Mouse (Mus musculus) limb, embryonic 11.5 days (tissue): ENCODE results near the gene Tenm4. TPM values are rescaled to one million over a fixed set of nuclear protein-coding genes. Genes with fewer than 3 reads are reported as not detected.

Experiments
- ATAC-seq: fragments of 200-750 bp; cut with Nextera tagmentation; 2 replicates; pipeline ENCODE4 v1.8.0; 2017; ENCODE audit warnings: low read depth; ENCODE audit not compliant: insufficient number of reproducible peaks, low FRiP score, low TSS enrichment
- DNase-seq: peaks from one replicate; pipeline ENCODE4 v3.0.0-alpha.2; 2015; ENCODE audit warnings: low spot score
- H3K27ac ChIP-seq: fragments of 300-500 bp; sonication (generic); replicated peaks from 2 replicates; pipeline ENCODE4 v1.5.1; 2014; ENCODE audit warnings: low read depth, mild to moderate bottlenecking, low read length
- H3K27me3 ChIP-seq: fragments of 300-500 bp; sonication (generic); 2 replicates; pipeline ENCODE4 v1.6.1; 2014; ENCODE audit warnings: mild to moderate bottlenecking, low read length, mixed read lengths; ENCODE audit not compliant: control insufficient read depth, insufficient read depth
- H3K36me3 ChIP-seq: fragments of 300-500 bp; sonication (generic); 2 replicates; pipeline ENCODE4 v1.6.1; 2014; ENCODE audit warnings: mild to moderate bottlenecking, low read length, moderate library complexity, mixed read lengths; ENCODE audit not compliant: control insufficient read depth, insufficient read depth
- H3K4me1 ChIP-seq: fragments of 300-500 bp; sonication (generic); 2 replicates; pipeline ENCODE4 v1.6.1; 2014; ENCODE audit warnings: low read length, mixed read lengths; ENCODE audit not compliant: control insufficient read depth, insufficient read depth
- H3K4me2 ChIP-seq: fragments of 300-500 bp; sonication (generic); 2 replicates; pipeline ENCODE4 v1.6.1; 2014; ENCODE audit warnings: low read depth, mild to moderate bottlenecking, moderate library complexity; ENCODE audit not compliant: severe bottlenecking
- H3K4me3 ChIP-seq: fragments of 300-500 bp; sonication (generic); 2 replicates; pipeline ENCODE4 v1.5.1; 2014; ENCODE audit warnings: low read depth, low read length
- H3K9ac ChIP-seq: fragments of 300-500 bp; sonication (generic); 2 replicates; pipeline ENCODE4 v1.6.1; 2014; ENCODE audit warnings: mild to moderate bottlenecking, low read length
- H3K9me3 ChIP-seq: fragments of 300-500 bp; sonication (generic); 2 replicates; pipeline ENCODE4 v1.6.1; 2016; ENCODE audit warnings: low read length; ENCODE audit not compliant: control insufficient read depth
- WGBS: fragments of 180-500 bp; shearing (Covaris S2); extraction: QIAGEN DNeasy Blood & Tissue Kit; methylation state at CpG from one replicate; pipeline ENCODE4 v1.1.7; 2014; 5-methylcytosine and 5-hydroxymethylcytosine counted together
- polyA plus RNA-seq: library from polyadenylated mRNA; unstranded; fragments of >200 nt; fragmentation: Nextera tagmentation; extraction: Ambion mirVana; gene quantifications from 2 replicates; pipeline ENCODE4 v1.2.1, GENCODE M21; 2014

Gene Tenm4
- polyA plus RNA-seq, 1 experiment from 2014 or later, result 43.1 TPM

DNA sequence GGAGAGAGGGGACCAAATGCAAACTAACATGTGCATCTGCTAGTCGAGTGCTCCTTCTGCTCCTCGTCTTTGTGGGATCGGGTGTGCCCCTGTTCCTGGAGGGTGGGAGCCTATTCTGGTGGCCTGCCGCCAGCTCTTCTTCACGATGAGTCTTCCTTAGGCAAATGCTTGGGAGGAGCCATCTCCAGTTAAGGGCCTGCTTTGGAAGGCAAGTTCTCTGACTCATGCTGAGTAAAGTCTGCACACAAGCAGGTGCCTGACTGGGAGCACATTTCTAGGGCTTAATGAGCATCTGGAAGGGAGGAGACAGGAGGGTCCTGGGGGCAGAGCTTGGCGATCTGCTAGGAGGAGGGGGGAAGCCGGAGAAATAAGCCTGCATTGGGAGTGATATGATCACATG, 350.9 kb downstream of the Tenm4 start:
- Histone ChIP-seq H3K4me3 (no peak overlapping the region), H3K4me2 (no peak overlapping the region), H3K4me1 (peaks cover 6% of the 10 kb centered on the region), H3K9ac (no peak overlapping the region), H3K27ac (no peak overlapping the region), H3K36me3 (no peaks in the 10 kb centered on the region), H3K9me3 (no peaks in the 10 kb centered on the region), H3K27me3 (no peaks in the 10 kb centered on the region)
- WGBS, result 59% methylated on average over 7 of the region's 7 CpGs
- DNase-seq (no peak), ATAC-seq (no peak)

DNA sequence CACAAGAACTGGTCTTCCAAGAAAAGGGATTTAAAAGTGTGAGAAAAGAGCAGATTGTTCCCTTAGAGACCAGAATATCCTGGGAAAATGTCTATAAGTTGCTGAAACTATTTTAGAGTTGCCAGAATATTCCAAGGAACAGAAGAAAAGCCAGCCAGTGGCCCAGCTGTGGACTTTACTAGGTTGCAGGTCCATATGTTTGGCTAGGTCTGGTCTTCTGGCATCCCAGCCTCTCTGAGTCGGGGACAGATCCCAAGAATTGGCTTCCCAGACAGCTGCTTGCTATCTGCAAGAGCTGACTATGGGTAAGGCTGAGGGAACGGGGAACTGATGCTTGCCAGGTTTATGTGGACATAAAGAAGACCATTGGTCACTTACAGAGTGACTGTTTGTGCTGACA, 352.6 kb downstream of the Tenm4 start:
- H3K4me3 ChIP-seq, result no peak overlapping the region
- H3K27ac ChIP-seq, result no peak overlapping the region
- no peak for ATAC-seq
- 54% methylated on average over 2 of the region's 2 CpGs for WGBS
- no peak overlapping the region for H3K9ac ChIP-seq
- no peaks in the 10 kb centered on the region for H3K36me3 ChIP-seq
- no peaks in the 10 kb centered on the region for H3K27me3 ChIP-seq
- DNase-seq, result no peak
- peaks cover 6% of the 10 kb centered on the region for H3K4me1 ChIP-seq
- no peaks in the 10 kb centered on the region for H3K9me3 ChIP-seq
- no peak overlapping the region for H3K4me2 ChIP-seq

GRCm38 (mm10) chr7:96524486-96525205, 353.6 kb downstream of the Tenm4 start:
- Histone ChIP-seq H3K27ac (0 out of 2 replicates have a peak overlapping the region, but pooled peaks have one; percentile 30), H3K4me3 (no peak overlapping the region), H3K4me1 (peaks cover 6% of the 10 kb centered on the region), H3K9me3 (no peaks in the 10 kb centered on the region), H3K9ac (no peak overlapping the region), H3K27me3 (no peaks in the 10 kb centered on the region), H3K4me2 (no peak overlapping the region), H3K36me3 (no peaks in the 10 kb centered on the region)
- DNase-seq (no peak), ATAC-seq (no peak)
- 67% methylated on average over 8 of the region's 8 CpGs for WGBS

- H3K9ac ChIP-seq, result no peak overlapping the region
- no peaks in the 10 kb centered on the region for H3K27me3 ChIP-seq
- H3K27ac ChIP-seq, result 0 out of 2 replicates have a peak overlapping the region, but pooled peaks have one; percentile 30
- DNase-seq (no peak), ATAC-seq (no peak)
- H3K9me3 ChIP-seq, result no peaks in the 10 kb centered on the region
- no peaks in the 10 kb centered on the region for H3K36me3 ChIP-seq
- H3K4me1 ChIP-seq, result peaks cover 6% of the 10 kb centered on the region
- no peak overlapping the region for H3K4me2 ChIP-seq
- H3K4me3 ChIP-seq, result no peak overlapping the region
- 26% methylated on average over 1 of the region's 1 CpGs for WGBS
Observed at GRCm38 (mm10) chr7:96525344-96525743, 354.3 kb downstream of the Tenm4 start.

GRCm38 (mm10) chr7:96530571-96531426, 359.8 kb downstream of the Tenm4 start:
- Histone ChIP-seq H3K4me3 (no peak overlapping the region), H3K9ac (peak overlapping the region; percentile 2; the same call in 1 of the 2 replicates), H3K4me2 (no peak overlapping the region), H3K36me3 (no peaks in the 10 kb centered on the region), H3K27ac (no peak overlapping the region), H3K9me3 (no peaks in the 10 kb centered on the region), H3K27me3 (no peaks in the 10 kb centered on the region), H3K4me1 (peaks cover 20% of the 10 kb centered on the region)
- ATAC-seq (peak; percentile 23; the same call in 1 of the 2 replicates), DNase-seq (no peak)
- 41% methylated on average over 10 of the region's 10 CpGs for WGBS

DNA sequence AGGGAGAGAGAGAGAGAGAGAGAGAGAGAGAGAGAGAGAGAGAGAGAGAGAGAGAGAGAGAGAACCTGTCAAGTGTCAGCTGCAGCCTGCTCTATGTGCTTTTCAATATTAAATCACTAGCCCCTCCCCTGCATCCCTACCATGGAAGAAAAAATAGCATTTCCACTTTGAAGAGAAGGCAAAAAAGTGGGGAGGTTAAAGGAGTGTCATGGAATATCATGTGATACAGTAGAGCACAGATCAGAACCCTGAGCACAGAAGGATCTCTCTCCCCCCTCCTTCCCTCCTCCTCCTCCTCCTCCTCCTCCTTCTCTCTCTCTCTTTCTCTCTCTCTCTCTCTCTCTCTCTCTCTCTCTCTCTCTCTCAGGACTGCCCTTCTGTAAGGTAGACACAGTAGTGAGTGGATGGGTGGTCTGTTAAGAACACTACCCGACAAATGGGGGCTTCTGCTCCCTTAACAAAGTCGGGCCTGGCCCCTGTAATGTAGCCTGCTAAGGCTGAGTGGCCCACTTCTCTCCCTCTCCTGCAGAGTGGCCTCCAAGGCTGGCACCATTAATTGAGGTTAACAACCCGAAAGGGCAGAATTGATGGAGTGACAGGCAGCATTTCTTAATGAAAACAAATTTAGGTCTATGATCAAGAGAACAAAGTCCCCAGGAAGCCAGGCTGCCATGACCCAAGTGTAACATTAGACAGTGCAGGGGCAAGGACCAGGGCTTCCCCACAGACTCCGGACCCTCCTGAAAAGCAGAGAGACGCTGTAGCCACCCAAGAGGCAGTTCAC, 361.1 kb downstream of the Tenm4 start:
- no peaks in the 10 kb centered on the region for H3K27me3 ChIP-seq
- H3K9me3 ChIP-seq, result no peaks in the 10 kb centered on the region
- no peak overlapping the region for H3K9ac ChIP-seq
- H3K4me3 ChIP-seq, result no peak overlapping the region
- peak; percentile 62 for DNase-seq
- H3K4me2 ChIP-seq, result peak overlapping the region; percentile 16; the same call in 1 of the 2 replicates
- peak; percentile 55; the same call in 1 of the 2 replicates for ATAC-seq
- 6% methylated on average over 5 of the region's 5 CpGs for WGBS
- peak overlapping the region; percentile 33; the same call in 1 of the 2 replicates for H3K27ac ChIP-seq
- no peaks in the 10 kb centered on the region for H3K36me3 ChIP-seq
- peaks cover 26% of the 10 kb centered on the region for H3K4me1 ChIP-seq

GRCm38 (mm10) chr7:96532804-96533400, 361.9 kb downstream of the Tenm4 start:
- no peak for DNase-seq
- Histone ChIP-seq H3K36me3 (no peaks in the 10 kb centered on the region), H3K4me2 (peak overlapping the region; percentile 16), H3K4me1 (peaks cover 26% of the 10 kb centered on the region), H3K27me3 (no peaks in the 10 kb centered on the region), H3K9me3 (no peaks in the 10 kb centered on the region), H3K4me3 (no peak overlapping the region), H3K9ac (no peak overlapping the region; the same call in 1 of the 2 replicates), H3K27ac (0 out of 2 replicates have a peak overlapping the region, but pooled peaks have one; percentile 38)
- 38% methylated on average over 5 of the region's 5 CpGs for WGBS
- ATAC-seq, result no peak
